Mouse (Mus musculus): ENCODE results near the gene Bcl2l2.
A peak's percentile ranks its signal among the peaks of the same experiment; 100 is the strongest.

The Bcl2l2 gene

GRCm38 (mm10) chr14:54883154-54884021 lies at the start of gene Bcl2l2, which contains the start of gene Gm20521:
Bcl2l2 (plus strand) TSS chr14:54883377.
Gm20521 (plus strand) TSS chr14:54883441.
- peak; percentile 89 for DNase-seq (ENCODE audit: low read depth)

- DNase-seq (ENCODE audit: low read depth): peak; percentile 77
These were observed 39.7 kb upstream of the Bcl2l2 start for GRCm38 (mm10) chr14:54843461-54843860.

- DNase-seq (ENCODE audit: low read depth): no peak
These were observed 27.5 kb upstream of the Bcl2l2 start for GRCm38 (mm10) chr14:54855726-54856125.

- peak; percentile 25 for DNase-seq (ENCODE audit: low read depth)
These were observed 26.5 kb upstream of the Bcl2l2 start for GRCm38 (mm10) chr14:54856703-54857102.

GRCm38 (mm10) chr14:54857891-54858290 lies 25.3 kb upstream of the Bcl2l2 start:
- DNase-seq (ENCODE audit: low read depth): no peak

GRCm38 (mm10) chr14:54860511-54860910 lies 22.7 kb upstream of the Bcl2l2 start:
- DNase-seq (ENCODE audit: low read depth): peak; percentile 66

GRCm38 (mm10) chr14:54863501-54864312 lies 19.5 kb upstream of the Bcl2l2 start:
- peak; percentile 91 for DNase-seq (ENCODE audit: low read depth)

GRCm38 (mm10) chr14:54864313-54865036 lies 18.7 kb upstream of the Bcl2l2 start:
- peak; percentile 88 for DNase-seq (ENCODE audit: low read depth)

GRCm38 (mm10) chr14:54865626-54866025 lies 17.6 kb upstream of the Bcl2l2 start:
- DNase-seq (ENCODE audit: low read depth): no peak

GRCm38 (mm10) chr14:54866268-54866667 lies 16.9 kb upstream of the Bcl2l2 start:
- DNase-seq (ENCODE audit: low read depth): no peak

GRCm38 (mm10) chr14:54866936-54867335 lies 16.2 kb upstream of the Bcl2l2 start:
- peak; percentile 40 for DNase-seq (ENCODE audit: low read depth)

- peak; percentile 54 for DNase-seq (ENCODE audit: low read depth)
These were observed 15.2 kb upstream of the Bcl2l2 start for GRCm38 (mm10) chr14:54868026-54868425.

- no peak for DNase-seq (ENCODE audit: low read depth)
These were observed 12.3 kb upstream of the Bcl2l2 start, which contains the start of gene Homez for GRCm38 (mm10) chr14:54870861-54871260. Homez (minus strand) TSS chr14:54870961.

- DNase-seq (ENCODE audit: low read depth): no peak
These were observed 9.0 kb upstream of the Bcl2l2 start for GRCm38 (mm10) chr14:54874165-54874564.

GRCm38 (mm10) chr14:54875844-54876538 lies 7.2 kb upstream of the Bcl2l2 start:
- peak; percentile 52 for DNase-seq (ENCODE audit: low read depth)

- DNase-seq (ENCODE audit: low read depth): peak; percentile 90
These were observed 6.6 kb upstream of the Bcl2l2 start for GRCm38 (mm10) chr14:54876539-54877047.

GRCm38 (mm10) chr14:54877048-54877715 lies 6.0 kb upstream of the Bcl2l2 start, which contains the start of gene Ppp1r3e:
Ppp1r3e (minus strand) TSS chr14:54877550.
- DNase-seq (ENCODE audit: low read depth): peak; percentile 69

GRCm38 (mm10) chr14:54884022-54884712 lies 990 bp downstream of the Bcl2l2 start:
- DNase-seq (ENCODE audit: low read depth): peak; percentile 10

- DNase-seq (ENCODE audit: low read depth): no peak
These were observed 2.1 kb downstream of the Bcl2l2 start for GRCm38 (mm10) chr14:54885309-54885708.

- no peak for DNase-seq (ENCODE audit: low read depth)
These were observed 9.0 kb downstream of the Bcl2l2 start, which contains the start of gene Pabpn1 for GRCm38 (mm10) chr14:54892200-54892599. Pabpn1 (plus strand) TSS chr14:54892500.

Measured in 416B (cell line).